Mouse (Mus musculus): ENCODE results near the gene C2cd2l. TPM values are rescaled to one million over a fixed set of nuclear protein-coding genes. Genes with fewer than 3 reads are reported as not detected.

Gene C2cd2l
- polyA plus RNA-seq, 2 experiments, result 7.5 to 19.6 TPM

GRCm38 (mm10) chr9:44261388-44261787, 58.7 kb downstream of the C2cd2l start:
- Histone ChIP-seq H3K9ac (ENCODE audit: low read depth, low read length, severe bottlenecking) (no peak overlapping the region), H3K4me1 (ENCODE audit: control insufficient read depth, insufficient read depth, low read length) (no peaks in the 10 kb centered on the region), H3K27me3 (ENCODE audit: control insufficient read depth, insufficient read depth, low read length) (no peaks in the 10 kb centered on the region), H3K9me3 (ENCODE audit: control insufficient read depth, low read length) (no peaks in the 10 kb centered on the region), H3K27ac (replicated peaks; ENCODE audit: low read depth, low read length) (no peak overlapping the region), H3K36me3 (ENCODE audit: control insufficient read depth, insufficient read depth, low read length) (peaks cover 7% of the 10 kb centered on the region), H3K4me3 (replicated peaks; ENCODE audit: low read length) (no peak overlapping the region), H3K4me2 (replicated peaks; ENCODE audit: low read depth, low read length, severe bottlenecking) (no peak overlapping the region)
- DNase-seq (ENCODE audit: low spot score), result no peak
- no peak for ATAC-seq (ENCODE audit: low FRiP score, low read depth)
- WGBS, result 81% methylated on average over 14 of the region's 14 CpGs
- no peak for TF ChIP-seq POLR2A (IDR thresholded peaks at IDR 0.05; ENCODE audit: borderline replicate concordance, extremely low read depth, insufficient read depth, insufficient read length)

Small RNA genes within 50 kb of the gene (microRNA-seq; reads per million reads assigned to microRNA genes)
- not detected for gene Gm44335

Other genes starting within 250 kb of the C2cd2l start
- gene Mfrp, start 218.6 kb downstream of the C2cd2l start, polyA plus RNA-seq (2012; rRNA removed), result 0.08 and 0.29 TPM in 2 replicates
- 0.18 and 0.37 TPM in 2 replicates for gene Mfrp, start 218.6 kb downstream of the C2cd2l start, polyA plus RNA-seq (2014; fragmentation: Nextera tagmentation; extraction: Ambion mirVana)
- 10.0 and 12.7 TPM in 2 replicates for gene C1qtnf5, start 213.0 kb downstream of the C2cd2l start, polyA plus RNA-seq (2012; rRNA removed)
- gene C1qtnf5, start 213.0 kb downstream of the C2cd2l start, polyA plus RNA-seq (2014; fragmentation: Nextera tagmentation; extraction: Ambion mirVana), result 6.9 and 7.5 TPM in 2 replicates
- 0.41 and 0.49 TPM in 2 replicates for gene Gm49380, start 206.8 kb downstream of the C2cd2l start, polyA plus RNA-seq (2012; rRNA removed)
- 0.23 and 0.65 TPM in 2 replicates for gene Gm49380, start 206.8 kb downstream of the C2cd2l start, polyA plus RNA-seq (2014; fragmentation: Nextera tagmentation; extraction: Ambion mirVana)
- gene Rnf26, start 206.8 kb downstream of the C2cd2l start, polyA plus RNA-seq (2012; rRNA removed), result 56.1 and 80.2 TPM in 2 replicates
- gene Rnf26, start 206.8 kb downstream of the C2cd2l start, polyA plus RNA-seq (2014; fragmentation: Nextera tagmentation; extraction: Ambion mirVana), result 74.0 and 81.0 TPM in 2 replicates
- gene Mcam, start 185.8 kb downstream of the C2cd2l start, polyA plus RNA-seq (2012; rRNA removed), result 82.8 and 101 TPM in 2 replicates
- 44.2 and 46.3 TPM in 2 replicates for gene Mcam, start 185.8 kb downstream of the C2cd2l start, polyA plus RNA-seq (2014; fragmentation: Nextera tagmentation; extraction: Ambion mirVana)
- gene Cbl, start 86.2 kb downstream of the C2cd2l start, polyA plus RNA-seq (2012; rRNA removed), result 18.3 and 21.0 TPM in 2 replicates
- gene Cbl, start 86.2 kb downstream of the C2cd2l start, polyA plus RNA-seq (2014; fragmentation: Nextera tagmentation; extraction: Ambion mirVana), result 15.6 and 16.8 TPM in 2 replicates
- gene Ccdc153, start 79.6 kb downstream of the C2cd2l start, polyA plus RNA-seq (2012; rRNA removed), result not detected in 2 replicates
- not detected in 2 replicates for gene Ccdc153, start 79.6 kb downstream of the C2cd2l start, polyA plus RNA-seq (2014; fragmentation: Nextera tagmentation; extraction: Ambion mirVana)
- gene Pdzd3, start 68.8 kb downstream of the C2cd2l start, polyA plus RNA-seq (2012; rRNA removed), result 0.13 and 0.15 TPM in 2 replicates
- not detected in 2 replicates for gene Pdzd3, start 68.8 kb downstream of the C2cd2l start, polyA plus RNA-seq (2014; fragmentation: Nextera tagmentation; extraction: Ambion mirVana)
- 8.6 and 10.5 TPM in 2 replicates for gene Nlrx1, start 51.7 kb downstream of the C2cd2l start, polyA plus RNA-seq (2012; rRNA removed)
- 12.6 and 13.5 TPM in 2 replicates for gene Nlrx1, start 51.7 kb downstream of the C2cd2l start, polyA plus RNA-seq (2014; fragmentation: Nextera tagmentation; extraction: Ambion mirVana)
- 20.8 and 35.7 TPM in 2 replicates for gene Abcg4, start 31.7 kb downstream of the C2cd2l start, polyA plus RNA-seq (2012; rRNA removed)
- gene Abcg4, start 31.7 kb downstream of the C2cd2l start, polyA plus RNA-seq (2014; fragmentation: Nextera tagmentation; extraction: Ambion mirVana), result 4.8 and 5.0 TPM in 2 replicates
- gene Hinfp, start 14.6 kb downstream of the C2cd2l start, polyA plus RNA-seq (2012; rRNA removed), result 39.4 and 46.7 TPM in 2 replicates
- 18.0 and 22.0 TPM in 2 replicates for gene Hinfp, start 14.6 kb downstream of the C2cd2l start, polyA plus RNA-seq (2014; fragmentation: Nextera tagmentation; extraction: Ambion mirVana)
- 47.9 and 71.0 TPM in 2 replicates for gene Dpagt1, start 5.7 kb upstream of the C2cd2l start, polyA plus RNA-seq (2012; rRNA removed)
- 39.4 and 39.5 TPM in 2 replicates for gene Dpagt1, start 5.7 kb upstream of the C2cd2l start, polyA plus RNA-seq (2014; fragmentation: Nextera tagmentation; extraction: Ambion mirVana)
- gene H2afx, start 14.4 kb upstream of the C2cd2l start, polyA plus RNA-seq (2012; rRNA removed), result 311 and 451 TPM in 2 replicates
- gene H2afx, start 14.4 kb upstream of the C2cd2l start, polyA plus RNA-seq (2014; fragmentation: Nextera tagmentation; extraction: Ambion mirVana), result 256 and 275 TPM in 2 replicates
- 60.1 and 61.3 TPM in 2 replicates for gene Hmbs, start 23.9 kb upstream of the C2cd2l start, polyA plus RNA-seq (2012; rRNA removed)
- 97.1 and 102 TPM in 2 replicates for gene Hmbs, start 23.9 kb upstream of the C2cd2l start, polyA plus RNA-seq (2014; fragmentation: Nextera tagmentation; extraction: Ambion mirVana)
- gene Vps11, start 41.4 kb upstream of the C2cd2l start, polyA plus RNA-seq (2012; rRNA removed), result 28.5 and 32.9 TPM in 2 replicates
- 27.8 and 29.9 TPM in 2 replicates for gene Vps11, start 41.4 kb upstream of the C2cd2l start, polyA plus RNA-seq (2014; fragmentation: Nextera tagmentation; extraction: Ambion mirVana)
- gene Hyou1, start 59.2 kb upstream of the C2cd2l start, polyA plus RNA-seq (2012; rRNA removed), result 64.1 and 64.4 TPM in 2 replicates
- 27.5 and 28.5 TPM in 2 replicates for gene Hyou1, start 59.2 kb upstream of the C2cd2l start, polyA plus RNA-seq (2014; fragmentation: Nextera tagmentation; extraction: Ambion mirVana)
- 17.5 and 21.6 TPM in 2 replicates for gene Slc37a4, start 76.6 kb upstream of the C2cd2l start, polyA plus RNA-seq (2012; rRNA removed)
- 12.5 and 16.0 TPM in 2 replicates for gene Slc37a4, start 76.6 kb upstream of the C2cd2l start, polyA plus RNA-seq (2014; fragmentation: Nextera tagmentation; extraction: Ambion mirVana)
- 680 and 1,089 TPM in 2 replicates for gene Rps25, start 86.9 kb upstream of the C2cd2l start, polyA plus RNA-seq (2012; rRNA removed)
- gene Rps25, start 86.9 kb upstream of the C2cd2l start, polyA plus RNA-seq (2014; fragmentation: Nextera tagmentation; extraction: Ambion mirVana), result 2,627 and 2,837 TPM in 2 replicates
- gene Trappc4, start 87.3 kb upstream of the C2cd2l start, polyA plus RNA-seq (2012; rRNA removed), result 81.5 and 85.7 TPM in 2 replicates
- 127 and 144 TPM in 2 replicates for gene Trappc4, start 87.3 kb upstream of the C2cd2l start, polyA plus RNA-seq (2014; fragmentation: Nextera tagmentation; extraction: Ambion mirVana)
- gene Ccdc84, start 98.3 kb upstream of the C2cd2l start, polyA plus RNA-seq (2012; rRNA removed), result 54.3 and 57.3 TPM in 2 replicates
- 24.8 and 25.4 TPM in 2 replicates for gene Ccdc84, start 98.3 kb upstream of the C2cd2l start, polyA plus RNA-seq (2014; fragmentation: Nextera tagmentation; extraction: Ambion mirVana)
- not detected in 2 replicates for gene Foxr1, start 120.9 kb upstream of the C2cd2l start, polyA plus RNA-seq (2012; rRNA removed)
- gene Foxr1, start 120.9 kb upstream of the C2cd2l start, polyA plus RNA-seq (2014; fragmentation: Nextera tagmentation; extraction: Ambion mirVana), result not detected in 2 replicates
- gene Upk2, start 134.7 kb upstream of the C2cd2l start, polyA plus RNA-seq (2012; rRNA removed), result 0.33 and 0.91 TPM in 2 replicates
- gene Upk2, start 134.7 kb upstream of the C2cd2l start, polyA plus RNA-seq (2014; fragmentation: Nextera tagmentation; extraction: Ambion mirVana), result 0.40 TPM in 1 of 2 replicates, not detected in the other
- 41.2 and 53.7 TPM in 2 replicates for gene Bcl9l, start 162.5 kb upstream of the C2cd2l start, polyA plus RNA-seq (2012; rRNA removed)
- 20.5 and 22.7 TPM in 2 replicates for gene Bcl9l, start 162.5 kb upstream of the C2cd2l start, polyA plus RNA-seq (2014; fragmentation: Nextera tagmentation; extraction: Ambion mirVana)
- 0.10 and 0.13 TPM in 2 replicates for gene Cxcr5, start 241.6 kb upstream of the C2cd2l start, polyA plus RNA-seq (2012; rRNA removed)
- gene Cxcr5, start 241.6 kb upstream of the C2cd2l start, polyA plus RNA-seq (2014; fragmentation: Nextera tagmentation; extraction: Ambion mirVana), result 0.30 TPM in 1 of 2 replicates, not detected in the other